Mouse (Mus musculus): ENCODE results near the gene Tom1l2. TPM values are rescaled to one million over a fixed set of nuclear protein-coding genes. Genes with fewer than 3 reads are reported as not detected.

Gene Tom1l2
- polyA plus RNA-seq, 1 experiment from 2014 or later: 54.5 TPM

Small RNA genes lying within 50 kb of the gene (microRNA-seq; reads per million reads assigned to microRNA genes)
- gene Gm27711: not detected
- gene Mir6921: not detected
- 0.70 reads per million for gene Mir6922

Other genes starting within 250 kb of the Tom1l2 start
- 32.6 and 32.7 TPM in 2 replicates for gene Rai1, start 247.9 kb downstream of the Tom1l2 start, polyA plus RNA-seq (2015; fragmentation: Nextera tagmentation; extraction: Ambion mirVana)
- 38.2 and 43.9 TPM in 2 replicates for gene Srebf1, start 130.3 kb downstream of the Tom1l2 start, polyA plus RNA-seq (2015; fragmentation: Nextera tagmentation; extraction: Ambion mirVana)
- 6.3 and 7.9 TPM in 2 replicates for gene Drc3, start 424 bp upstream of the Tom1l2 start, polyA plus RNA-seq (2015; fragmentation: Nextera tagmentation; extraction: Ambion mirVana)
- 20.7 and 21.7 TPM in 2 replicates for gene Gid4, start 64.2 kb upstream of the Tom1l2 start, polyA plus RNA-seq (2015; fragmentation: Nextera tagmentation; extraction: Ambion mirVana)
- gene Atpaf2, start 65.6 kb upstream of the Tom1l2 start, polyA plus RNA-seq (2015; fragmentation: Nextera tagmentation; extraction: Ambion mirVana): 39.6 and 46.6 TPM in 2 replicates
- gene Drg2, start 101.7 kb upstream of the Tom1l2 start, polyA plus RNA-seq (2015; fragmentation: Nextera tagmentation; extraction: Ambion mirVana): 86.5 and 92.2 TPM in 2 replicates
- gene Myo15, start 116.4 kb upstream of the Tom1l2 start, polyA plus RNA-seq (2015; fragmentation: Nextera tagmentation; extraction: Ambion mirVana): 0.14 TPM in 2 replicates
- gene Alkbh5, start 183.5 kb upstream of the Tom1l2 start, polyA plus RNA-seq (2015; fragmentation: Nextera tagmentation; extraction: Ambion mirVana): 23.5 and 24.9 TPM in 2 replicates